Mouse (Mus musculus) lung, adult 18-20 months (tissue): Measurements from ENCODE around the gene Cinp.

Experiments
- DNase-seq, 2 experiments: peaks; one replicate each; pipeline ENCODE4 v3.0.0; 2022; ENCODE audit warnings: mixed read lengths in 2 of 2

Cinp gene

DNA sequence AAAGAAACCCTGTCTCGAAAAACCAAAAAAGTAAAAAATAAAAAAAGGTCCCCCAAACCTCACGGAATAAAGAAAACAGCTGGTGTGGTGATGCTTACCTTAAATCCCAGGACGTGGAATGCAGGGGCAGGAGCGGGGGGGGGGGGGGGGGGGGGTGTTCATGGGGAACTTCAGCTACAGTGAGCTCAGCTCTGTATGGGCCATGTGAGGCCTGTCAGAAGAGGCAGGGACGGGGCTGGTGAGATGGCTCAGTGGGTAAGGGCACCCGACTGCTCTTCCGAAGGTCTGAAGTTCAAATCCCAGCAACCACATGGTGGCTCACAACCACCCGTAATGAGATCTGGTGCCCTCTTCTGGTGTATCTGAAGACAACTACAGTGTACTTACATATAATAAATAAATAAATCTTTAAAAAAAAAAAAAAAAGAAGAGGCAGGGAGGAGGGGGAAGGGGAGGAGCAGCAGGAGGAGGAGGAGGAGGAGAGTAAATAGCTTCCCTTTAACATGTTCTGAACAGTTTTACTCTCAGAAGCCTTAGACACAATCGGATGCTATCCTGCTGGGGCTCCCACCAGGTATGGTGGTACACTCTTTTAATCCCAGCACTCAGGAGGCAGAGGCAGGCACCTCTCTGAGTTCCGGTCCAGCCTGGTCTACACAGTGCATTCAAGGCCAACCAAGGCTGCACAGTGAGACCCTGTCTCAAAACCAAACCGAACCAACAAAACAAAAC, 58.5 kb downstream of the Cinp start:
- no peak for DNase-seq

DNA sequence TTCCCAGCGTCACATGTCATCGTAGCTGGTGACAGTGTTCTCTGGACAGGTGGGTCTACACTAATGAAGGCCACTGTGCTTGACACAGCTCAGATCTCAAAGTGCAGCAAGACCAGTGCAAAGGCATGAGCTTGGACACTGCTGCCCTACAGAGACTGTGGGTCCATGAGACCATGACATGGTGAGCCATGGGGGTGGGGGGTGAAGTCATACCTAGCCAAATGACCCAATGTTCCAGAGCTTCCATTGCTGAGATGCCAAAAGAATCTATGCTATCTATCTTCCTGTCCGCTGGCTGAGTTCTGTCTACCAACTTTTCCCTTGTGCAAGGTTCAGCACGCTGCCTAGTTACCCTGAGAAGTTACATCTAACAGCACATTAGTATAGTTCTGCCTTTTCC, 60.0 kb downstream of the Cinp start:
- DNase-seq = no peak
